Mouse (Mus musculus) midbrain, postnatal 0 days (tissue): ENCODE data around the gene Crabp2. TPM values are rescaled to one million over a fixed set of nuclear protein-coding genes. Genes with fewer than 3 reads are reported as not detected.

Experiments used
- ATAC-seq: fragments of 200-750 bp; cut with Nextera tagmentation; 2 replicates; pipeline ENCODE4 v1.8.0; 2017; ENCODE audit warnings: moderate number of reproducible peaks, mild to moderate bottlenecking, moderate TSS enrichment, moderate library complexity; ENCODE audit not compliant: low FRiP score
- DNase-seq: peaks from one replicate; pipeline ENCODE4 v3.0.0-alpha.2; 2015; ENCODE audit warnings: low spot score
- H3K27ac ChIP-seq: fragments of 300-500 bp; sonication (generic); 2 replicates; pipeline ENCODE4 v1.5.1; 2014; ENCODE audit warnings: low read depth, mild to moderate bottlenecking, low read length, mixed read lengths
- H3K27me3 ChIP-seq: fragments of 300-500 bp; sonication (generic); 2 replicates; pipeline ENCODE4 v1.6.1; 2014; ENCODE audit warnings: low read length, control low read depth, mixed read lengths; ENCODE audit not compliant: insufficient read depth
- H3K36me3 ChIP-seq: fragments of 300-500 bp; sonication (generic); 2 replicates; pipeline ENCODE4 v1.6.1; 2014; ENCODE audit warnings: low read length, control low read depth, mixed read lengths; ENCODE audit not compliant: insufficient read depth
- H3K4me1 ChIP-seq: fragments of 300-500 bp; sonication (generic); 2 replicates; pipeline ENCODE4 v1.6.1; 2014; ENCODE audit warnings: mild to moderate bottlenecking, control low read depth, antibody characterized with exemption, low read length, mixed read lengths; ENCODE audit not compliant: insufficient read depth
- H3K4me2 ChIP-seq: fragments of 300-500 bp; sonication (generic); 2 replicates; pipeline ENCODE4 v1.6.1; 2014; ENCODE audit warnings: low read depth, mild to moderate bottlenecking, low read length, mixed read lengths; ENCODE audit not compliant: poor library complexity, severe bottlenecking
- H3K4me3 ChIP-seq: fragments of 300-500 bp; sonication (generic); 2 replicates; pipeline ENCODE4 v1.5.1; 2014; ENCODE audit warnings: low read depth, mild to moderate bottlenecking, low read length, moderate library complexity
- H3K9ac ChIP-seq: fragments of 300-500 bp; sonication (generic); replicated peaks from 2 replicates; pipeline ENCODE4 v1.6.1; 2014; ENCODE audit warnings: mild to moderate bottlenecking, low read length, moderate library complexity, mixed read lengths; ENCODE audit not compliant: poor library complexity, severe bottlenecking
- H3K9me3 ChIP-seq: fragments of 300-500 bp; sonication (generic); 2 replicates; pipeline ENCODE4 v1.6.1; 2016; ENCODE audit warnings: low read length, control low read depth
- CTCF ChIP-seq: IDR thresholded peaks from 2 replicates; pipeline ENCODE4 v1.5.1; 2016; ENCODE audit warnings: antibody characterized with exemption, mild to moderate bottlenecking
- WGBS: fragments of 180-500 bp; shearing (Covaris S2); extraction: QIAGEN DNeasy Blood & Tissue Kit; methylation state at CpG from one replicate; pipeline ENCODE4 v1.1.7; 2014; 5-methylcytosine and 5-hydroxymethylcytosine counted together
- polyA plus RNA-seq: library from polyadenylated mRNA; unstranded; fragments of >200 nt; fragmentation: Nextera tagmentation; extraction: Ambion mirVana; gene quantifications from 2 replicates; pipeline ENCODE4 v1.2.1, GENCODE M21; 2015
- total RNA-seq: library from RNA; depleted of rRNA; stranded (reverse); fragments of >200 nt; gene quantifications from 2 replicates; pipeline ENCODE4 v1.2.3, GENCODE M21; 2014

Gene Crabp2
- total and polyA plus RNA-seq, 2 experiments from 2014 or later: 19.2 to 49.0 TPM

- Histone ChIP-seq H3K4me2 (peak within 1 kb of the TSS; percentile 98), H3K36me3 (no peaks in the 10 kb centered on the region), H3K27ac (peak within 1 kb of the TSS; percentile 87), H3K9ac (peak within 1 kb of the TSS; percentile 74), H3K4me1 (peaks cover 20% of the 10 kb centered on the region), H3K27me3 (no peaks in the 10 kb centered on the region), H3K9me3 (no peaks in the 10 kb centered on the region), H3K4me3 (peak within 1 kb of the TSS; percentile 84)
- DNase-seq (peak; percentile 98), ATAC-seq (peak; percentile 95)
- WGBS: under 1% methylated on average over 51 of the region's 57 CpGs
- TF ChIP-seq CTCF: peak; percentile 64
These were observed 42.5 kb upstream of the Crabp2 start, which contains the start of gene Hdgf for GRCm38 (mm10) chr3:87905880-87906485. Gene Hdgf, plus strand, starts transcription at chr3:87906321.

DNA sequence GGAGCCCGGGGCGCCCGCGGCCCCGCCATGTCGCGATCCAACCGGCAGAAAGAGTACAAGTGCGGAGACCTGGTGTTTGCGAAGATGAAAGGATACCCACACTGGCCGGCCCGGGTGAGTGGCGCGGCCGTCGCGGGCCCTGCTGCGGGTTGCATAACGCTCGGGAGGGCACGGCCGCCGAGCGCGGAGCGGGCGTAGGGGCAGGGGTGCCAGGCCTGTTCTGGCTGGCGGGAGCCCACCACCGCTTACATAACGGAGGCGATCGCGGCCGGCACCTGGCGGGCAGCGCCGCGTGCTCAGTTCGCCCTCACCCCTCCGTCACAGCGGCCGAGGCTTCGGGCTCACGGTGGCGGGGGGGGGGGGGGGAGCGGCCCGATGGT, 41.9 kb upstream of the Crabp2 start:
- WGBS: 2% methylated on average over 36 of the region's 47 CpGs
- peak overlapping the region; percentile 87 for H3K27ac ChIP-seq
- no peaks in the 10 kb centered on the region for H3K27me3 ChIP-seq
- H3K36me3 ChIP-seq: no peaks in the 10 kb centered on the region
- ATAC-seq (no peak; the same call in 1 of the 2 replicates), DNase-seq (no peak)
- H3K4me3 ChIP-seq: peak overlapping the region; percentile 84
- H3K4me1 ChIP-seq: peaks cover 20% of the 10 kb centered on the region
- peak overlapping the region; percentile 74 for H3K9ac ChIP-seq
- TF ChIP-seq CTCF: no peak
- H3K4me2 ChIP-seq: peak overlapping the region; percentile 98
- no peaks in the 10 kb centered on the region for H3K9me3 ChIP-seq

GRCm38 (mm10) chr3:87906981-87907857, 41.2 kb upstream of the Crabp2 start:
- TF ChIP-seq CTCF: no peak
- Histone ChIP-seq H3K36me3 (no peaks in the 10 kb centered on the region), H3K4me2 (peak overlapping the region; percentile 98), H3K9ac (peak overlapping the region; percentile 74), H3K27me3 (no peaks in the 10 kb centered on the region), H3K4me1 (peaks cover 20% of the 10 kb centered on the region), H3K9me3 (no peaks in the 10 kb centered on the region), H3K4me3 (peak overlapping the region; percentile 84), H3K27ac (peak overlapping the region; percentile 87)
- WGBS: 1% methylated on average over 27 of the region's 27 CpGs
- ATAC-seq (no peak), DNase-seq (peak; percentile 35)

DNA sequence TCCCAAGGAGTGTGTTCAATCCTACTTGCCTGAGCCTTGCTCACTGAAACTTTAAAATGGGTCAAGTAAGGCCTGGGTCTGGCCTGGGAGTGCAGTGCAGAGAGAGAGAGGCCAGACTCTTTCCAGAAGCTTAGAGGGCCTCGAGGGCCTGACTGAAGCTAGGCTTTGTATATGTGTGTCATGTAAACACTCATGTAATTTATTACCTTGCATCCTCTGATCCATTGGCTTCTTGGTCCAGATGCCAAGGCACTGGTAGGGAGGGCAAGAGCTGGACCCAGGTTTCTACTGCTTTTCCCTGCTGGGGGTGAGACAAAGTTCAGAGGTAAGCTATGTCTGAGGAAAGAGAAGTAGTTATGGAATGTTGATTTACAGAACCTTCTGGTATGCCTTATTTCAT, 40.6 kb upstream of the Crabp2 start:
- Histone ChIP-seq H3K9me3 (no peaks in the 10 kb centered on the region), H3K9ac (0 out of 2 replicates have a peak overlapping the region, but pooled peaks have one; percentile 74), H3K4me3 (peak overlapping the region; percentile 84), H3K36me3 (no peaks in the 10 kb centered on the region), H3K4me1 (peaks cover 20% of the 10 kb centered on the region), H3K27ac (no peak overlapping the region), H3K4me2 (peak overlapping the region; percentile 98), H3K27me3 (no peaks in the 10 kb centered on the region)
- 0% methylated on average over 1 of the region's 1 CpGs for WGBS
- DNase-seq (no peak), ATAC-seq (no peak)
- no peak for TF ChIP-seq CTCF

DNA sequence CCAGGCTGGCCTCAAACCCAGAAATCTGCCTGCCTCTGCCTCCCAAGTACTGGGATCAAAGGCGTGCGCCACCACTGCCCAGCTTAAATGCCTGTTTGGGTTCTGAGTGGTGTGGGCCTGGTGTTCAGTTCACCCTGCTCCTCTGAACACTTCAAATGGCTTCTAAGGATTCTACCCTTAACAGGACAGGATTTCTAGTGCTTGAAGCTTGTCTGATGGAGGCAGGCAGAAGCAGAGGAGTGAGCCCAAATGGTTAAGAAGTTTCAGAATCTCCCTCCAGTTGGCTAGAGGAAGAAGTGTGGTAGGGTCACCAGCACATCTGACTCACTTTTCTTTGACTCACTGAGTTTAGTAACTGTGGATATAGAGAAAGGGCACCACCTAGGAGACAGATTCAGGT, 39.1 kb upstream of the Crabp2 start:
- DNase-seq (no peak), ATAC-seq (no peak)
- H3K4me1 ChIP-seq: peaks cover 20% of the 10 kb centered on the region
- no peak for TF ChIP-seq CTCF
- no peak overlapping the region for H3K27ac ChIP-seq
- no peaks in the 10 kb centered on the region for H3K27me3 ChIP-seq
- no peak overlapping the region for H3K4me3 ChIP-seq
- WGBS: 89% methylated on average over 2 of the region's 2 CpGs
- no peaks in the 10 kb centered on the region for H3K9me3 ChIP-seq
- no peak overlapping the region; the same call in 1 of the 2 replicates for H3K4me2 ChIP-seq
- peaks cover 11% of the 10 kb centered on the region for H3K36me3 ChIP-seq
- no peak overlapping the region for H3K9ac ChIP-seq

GRCm38 (mm10) chr3:87909874-87910273, 38.6 kb upstream of the Crabp2 start:
- DNase-seq: no peak

More at GRCm38 (mm10) chr3:87909874-87910273, 38.6 kb upstream of the Crabp2 start:
- no peaks in the 10 kb centered on the region for H3K9me3 ChIP-seq
- WGBS: 11% methylated on average over 4 of the region's 4 CpGs
- peak overlapping the region; percentile 61 for H3K4me2 ChIP-seq
- H3K9ac ChIP-seq: peak overlapping the region; percentile 24; the same call in 1 of the 2 replicates
- peaks cover 20% of the 10 kb centered on the region for H3K4me1 ChIP-seq
- ATAC-seq: no peak
- H3K27me3 ChIP-seq: no peaks in the 10 kb centered on the region
- H3K4me3 ChIP-seq: peak overlapping the region; percentile 32
- peak overlapping the region; percentile 72; the same call in 1 of the 2 replicates for H3K27ac ChIP-seq
- peaks cover 15% of the 10 kb centered on the region for H3K36me3 ChIP-seq
- TF ChIP-seq CTCF: no peak
